Mouse (Mus musculus) monocyte, adult 59 days (primary cell): ENCODE results near the gene Vmn2r59. TPM values are rescaled to one million over a fixed set of nuclear protein-coding genes. Genes with fewer than 3 reads are reported as not detected.

Experiments used
- total RNA-seq, 2 experiments: library from RNA; stranded (reverse); gene quantifications; one replicate each; pipeline ENCODE4 v1.2.4; 2023

Gene Vmn2r59
- total RNA-seq = not detected

DNA sequence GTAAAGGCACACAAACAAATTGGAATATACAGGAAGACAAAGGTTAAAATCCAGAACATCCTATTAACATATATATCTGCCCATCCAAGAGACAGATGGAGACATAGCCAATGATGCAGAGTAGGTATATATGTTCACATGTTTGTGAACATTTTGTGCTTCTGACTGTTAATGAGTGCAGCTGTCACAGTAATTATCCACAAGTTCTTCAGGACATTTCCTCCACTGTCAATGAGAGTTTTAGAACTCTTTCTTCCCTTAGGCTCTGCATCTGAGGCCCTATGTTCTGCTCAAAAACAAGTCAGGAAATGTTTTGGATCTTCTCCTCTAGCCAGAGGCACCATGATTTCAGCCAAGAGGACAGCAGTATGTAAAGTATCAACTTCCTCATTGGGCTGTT lies at the start of gene Vmn2r59:
TSS of gene Vmn2r59 (minus strand) at position 101 of the 400 bp plus-strand sequence.

GRCm38 (mm10) chr7:42107470-42107869 lies 48.6 kb upstream of the Vmn2r59 start, which contains the start of gene Vmn2r60:
Gene Vmn2r60 (plus strand): TSS chr7:42107770.

Other genes with a start within 250 kb of the Vmn2r59 start
- not detected for gene Vmn2r58, start 186.3 kb downstream of the Vmn2r59 start, total RNA-seq
- gene Vmn2r60, start 48.7 kb upstream of the Vmn2r59 start, total RNA-seq = under 1 TPM; 0.03 to 0.06 TPM
- not detected for gene Vmn2r61, start 201.0 kb upstream of the Vmn2r59 start, total RNA-seq